Mouse (Mus musculus): Measurements from ENCODE around the gene Trim66.

Trim66 gene

DNA sequence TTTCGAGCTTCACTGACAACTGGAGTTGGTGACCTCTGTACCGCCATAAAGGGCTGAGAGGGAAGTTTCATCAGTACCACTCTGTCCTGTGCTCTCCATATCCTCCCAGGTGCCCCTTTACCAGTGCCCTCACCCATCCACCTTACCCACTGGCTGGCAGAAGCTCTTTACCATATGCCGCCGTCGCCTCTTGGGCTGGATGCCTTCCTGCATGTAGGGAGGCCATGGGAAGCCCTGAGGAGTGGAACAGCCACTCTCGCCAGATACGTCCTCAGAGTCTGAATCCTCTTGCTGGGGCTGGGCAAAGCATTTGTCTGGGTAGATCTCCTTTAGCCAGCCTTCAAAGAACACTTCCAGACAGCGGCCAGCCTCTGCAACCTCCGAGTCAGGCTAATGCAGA is 53.1 kb downstream of the Trim66 start:
- no peak for DNase-seq (ENCODE audit: low read depth, low spot score)

DNA sequence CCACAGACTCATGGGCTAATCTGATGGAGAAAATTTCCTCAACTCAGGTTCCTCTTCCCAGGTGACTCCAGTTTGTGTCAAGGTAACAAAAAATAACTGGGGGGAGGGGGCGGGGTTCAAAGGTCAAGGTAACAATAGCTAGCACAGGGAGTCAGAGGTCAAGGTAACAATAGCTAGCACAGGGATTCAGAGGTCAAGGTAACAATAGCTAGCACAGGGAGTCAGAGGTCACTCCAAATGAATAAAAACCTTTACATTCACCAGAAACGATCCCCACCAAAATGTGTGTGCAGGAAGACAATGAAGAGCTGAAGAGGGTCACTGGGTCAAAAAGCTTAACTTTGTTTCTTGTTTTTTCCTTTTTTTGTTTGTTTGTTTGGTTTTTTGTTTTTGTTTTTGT is 59.9 kb downstream of the Trim66 start:
- peak; percentile 92 for DNase-seq (ENCODE audit: low read depth, low spot score)

DNA sequence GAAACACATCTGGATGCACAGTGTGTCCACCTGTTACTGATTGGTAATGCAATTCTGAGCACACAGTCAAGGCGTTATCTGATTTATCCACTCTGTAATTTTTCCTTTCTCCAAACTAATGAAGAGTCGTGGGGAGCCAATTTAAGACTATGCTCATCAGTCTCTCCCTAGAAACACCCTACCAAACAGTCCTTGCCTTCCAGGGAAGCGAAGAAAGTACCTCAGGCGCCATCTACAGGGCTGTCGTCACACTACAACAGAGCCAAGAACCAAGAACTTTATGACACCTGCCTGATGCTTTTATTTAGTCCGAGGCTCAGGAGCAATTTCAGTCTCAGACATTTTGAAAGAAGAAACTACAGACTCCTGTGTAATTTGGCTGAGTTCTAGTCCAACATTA is 62.9 kb downstream of the Trim66 start:
- peak; percentile 70 for DNase-seq (ENCODE audit: low read depth, low spot score)

DNA sequence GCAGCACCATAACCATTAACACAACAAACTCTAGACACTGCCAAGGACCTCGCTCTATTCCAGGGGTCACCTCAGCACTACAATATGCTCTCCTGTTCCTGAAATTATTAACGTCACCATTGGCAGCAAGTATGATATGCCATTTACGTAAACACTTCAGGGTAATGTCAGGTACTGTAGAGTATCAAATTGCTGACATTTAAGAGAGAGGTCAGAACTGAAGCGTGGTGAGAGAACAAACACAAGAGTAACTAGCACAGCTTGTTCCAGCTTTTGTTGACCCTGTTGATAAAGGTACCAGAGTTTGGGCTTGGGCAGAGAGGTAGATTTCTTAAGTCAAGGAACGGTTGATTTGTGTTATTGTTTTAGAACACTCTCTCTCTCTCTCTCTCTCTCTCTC is 65.2 kb downstream of the Trim66 start:
- no peak for DNase-seq (ENCODE audit: low read depth, low spot score)

DNA sequence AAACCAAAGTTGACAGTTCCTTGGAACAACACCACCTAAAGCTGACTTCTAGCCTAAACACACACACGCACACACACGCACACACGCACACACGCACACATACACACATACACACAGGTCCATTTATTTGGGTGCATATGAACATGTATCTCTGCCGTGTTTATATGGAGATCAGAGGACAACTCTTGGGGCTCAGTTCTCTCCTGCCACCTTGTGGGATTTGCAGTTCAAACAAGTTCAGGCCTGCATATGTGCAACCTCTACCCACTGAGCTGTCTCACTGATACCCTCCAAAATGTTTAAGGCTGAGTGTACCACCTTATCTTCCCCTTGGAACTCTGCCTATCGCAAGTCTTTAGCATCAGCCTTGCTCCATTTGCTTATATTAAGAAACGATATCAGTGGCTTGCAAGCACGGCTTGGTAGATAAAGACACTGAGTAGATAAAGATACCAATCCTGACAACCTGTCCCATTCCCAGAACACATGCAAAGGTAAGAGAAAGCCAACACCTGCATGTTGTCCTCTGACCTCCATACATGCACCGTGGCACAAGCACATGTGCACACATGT is 67.2 kb downstream of the Trim66 start:
- no peak for DNase-seq (ENCODE audit: low read depth, low spot score)

DNA sequence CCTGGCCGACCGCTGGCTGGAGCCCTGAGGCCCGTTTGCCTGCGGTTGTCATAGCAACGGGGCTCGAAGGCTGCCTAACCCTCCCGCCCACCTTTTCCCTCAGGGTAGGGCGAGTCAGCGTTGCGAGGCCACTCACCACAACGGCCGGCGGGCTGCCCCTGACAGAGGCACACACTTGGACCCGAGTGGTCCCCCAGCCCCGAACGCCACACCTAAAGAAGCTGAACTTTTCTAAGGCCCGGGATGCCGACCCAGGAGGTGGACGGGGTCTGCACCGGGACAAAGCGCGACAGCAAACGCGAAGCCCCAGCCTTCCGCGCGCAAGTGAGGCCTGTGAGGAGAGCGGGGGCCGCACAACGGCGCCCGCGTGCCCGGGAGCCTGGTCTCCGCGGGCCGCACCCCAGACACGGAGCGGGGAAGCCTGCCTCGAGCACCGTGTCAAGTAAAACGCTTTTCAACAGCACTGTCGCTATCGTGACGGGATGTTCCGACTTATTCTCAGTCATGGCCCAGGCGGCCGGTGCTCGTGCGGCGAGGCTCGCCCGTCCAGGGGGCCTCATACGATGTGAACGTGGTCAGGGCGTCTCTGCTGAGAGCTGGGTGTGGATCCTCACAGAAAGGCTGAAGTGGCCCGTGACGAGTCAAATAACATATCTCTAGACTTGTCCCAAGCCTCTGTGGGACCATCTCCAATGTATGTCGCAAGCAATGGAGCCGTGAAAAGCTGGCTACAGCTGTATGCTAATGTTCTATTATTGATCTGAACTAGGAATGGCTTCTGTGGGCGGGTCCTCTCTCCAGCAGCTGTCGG is 68.9 kb downstream of the Trim66 start, which contains the start of gene Stk33:
Gene Stk33, minus strand, starts transcription at position 301 of the 811 bp plus-strand sequence.
- DNase-seq (ENCODE audit: low read depth, low spot score): peak; percentile 82

DNA sequence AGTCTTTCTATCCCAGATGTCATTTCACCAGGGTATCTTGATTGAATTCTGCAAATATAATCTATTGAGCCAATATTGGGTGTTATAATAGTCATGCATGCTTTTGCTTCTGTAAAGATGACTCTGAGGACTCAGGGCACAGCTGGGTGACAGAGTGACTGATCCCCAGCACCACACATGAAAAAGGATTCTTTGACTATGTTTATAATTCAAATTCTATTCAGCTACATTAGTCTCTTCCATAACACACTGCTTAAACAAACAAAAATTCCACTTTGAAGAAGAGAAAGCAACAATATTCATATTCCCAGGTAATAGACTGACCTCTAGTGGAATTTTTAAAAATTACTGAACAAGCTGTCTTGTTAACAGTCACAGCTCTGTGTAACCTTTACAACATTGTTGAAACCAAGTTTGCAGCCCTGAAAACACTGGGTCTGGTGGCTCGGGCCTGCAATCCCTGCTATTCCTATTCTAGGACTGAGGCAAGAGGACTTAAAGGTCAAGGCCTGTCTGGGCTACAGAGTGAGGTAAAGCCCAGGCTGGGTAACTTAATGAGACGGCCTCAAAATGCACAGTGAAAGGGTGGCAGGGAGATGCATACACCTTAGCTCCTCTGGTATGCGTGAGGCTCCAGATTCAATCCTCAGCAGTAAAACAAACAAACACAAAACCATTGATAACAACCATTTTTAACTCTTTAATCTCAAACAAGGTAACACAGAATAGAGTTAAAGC is 83.3 kb downstream of the Trim66 start:
- DNase-seq (ENCODE audit: low read depth, low spot score): peak; percentile 28

DNA sequence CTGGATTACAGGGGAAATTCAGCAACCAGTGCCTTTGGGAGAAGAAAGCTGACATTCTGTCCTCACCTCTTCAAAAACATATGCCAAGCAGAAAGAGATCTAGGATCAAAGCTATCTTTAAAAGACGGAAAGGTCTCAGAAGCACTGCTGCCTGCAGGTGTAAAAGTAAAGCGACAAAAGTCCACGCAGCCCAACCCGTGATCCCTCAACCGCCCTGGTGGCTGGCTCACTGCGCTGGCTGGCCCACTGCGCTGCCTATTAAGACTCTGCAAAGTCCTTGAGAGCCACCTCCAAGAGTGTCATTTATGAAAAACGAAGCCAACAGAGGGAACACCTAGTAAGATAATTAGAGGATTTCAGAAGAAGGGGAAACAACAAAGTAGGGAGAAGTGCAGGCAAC is 85.1 kb downstream of the Trim66 start:
- DNase-seq (ENCODE audit: low read depth, low spot score): no peak

DNA sequence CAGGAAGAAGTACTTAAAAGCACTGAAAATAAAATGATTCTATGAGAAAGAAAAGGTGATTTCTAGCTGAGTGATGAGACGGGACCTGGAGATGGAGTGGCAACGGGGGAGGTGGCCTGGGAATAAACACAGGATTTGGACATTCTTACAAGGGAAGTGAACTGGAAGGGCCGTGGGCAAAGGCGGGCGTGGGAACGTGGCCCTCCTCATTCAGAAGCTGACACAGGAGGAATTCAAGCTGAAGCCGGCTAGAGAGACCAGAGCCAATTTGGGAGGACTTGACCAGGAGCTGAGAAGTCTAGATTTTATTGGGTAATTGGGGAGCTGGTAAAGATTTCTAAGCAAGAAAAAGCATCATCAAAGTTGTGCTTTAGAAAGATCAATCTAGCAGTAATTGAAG is 102.4 kb downstream of the Trim66 start:
- no peak for DNase-seq (ENCODE audit: low read depth, low spot score)

DNA sequence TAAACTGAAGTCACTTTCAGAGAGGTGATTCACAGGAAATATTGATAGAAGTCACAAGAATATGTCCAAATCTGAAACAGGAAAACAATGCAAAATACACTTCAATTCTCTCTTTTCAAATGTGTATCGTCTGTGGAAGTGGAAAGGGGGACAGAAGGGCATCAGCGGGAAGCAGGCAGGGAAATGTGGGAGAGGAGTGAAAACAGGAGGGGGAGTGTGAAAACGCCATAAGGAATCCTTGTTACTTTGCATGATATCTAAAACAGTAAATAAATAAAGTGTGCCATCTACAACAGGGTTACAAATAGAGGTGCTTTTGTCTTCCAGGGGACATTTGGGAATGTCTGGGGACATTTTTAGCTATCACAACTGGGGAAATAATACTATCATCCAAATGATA is 108.6 kb downstream of the Trim66 start:
- DNase-seq (ENCODE audit: low read depth, low spot score): no peak

Measured in R1 (cell line).